Mouse (Mus musculus) heart, adult 2 months (tissue): ENCODE measurements around the gene Pnmal1. TPM values are rescaled to one million over a fixed set of nuclear protein-coding genes. Genes with fewer than 3 reads are reported as not detected.

ENCODE experiments used
- DNase-seq, 2 experiments: peaks; one replicate each; pipeline ENCODE4 v3.0.0; 2021
- H3K27ac ChIP-seq: fragments of 200-600 bp; 2 replicates; pipeline ENCODE4 v1.8.1; 2022
- H3K27me3 ChIP-seq: fragments of 200-500 bp; 2 replicates; pipeline ENCODE4 v1.6.1; 2012; ENCODE audit warnings: mild to moderate bottlenecking, low read length, inconsistent platforms, mixed read lengths; ENCODE audit not compliant: control insufficient read depth, insufficient read depth
- H3K36me3 ChIP-seq: fragments of 200-500 bp; 2 replicates; pipeline ENCODE4 v1.6.1; 2012; ENCODE audit warnings: low read length, inconsistent platforms; ENCODE audit not compliant: control insufficient read depth, insufficient read depth
- H3K4me1 ChIP-seq: fragments of 200-500 bp; 2 replicates; pipeline ENCODE4 v1.6.1; 2011; ENCODE audit warnings: low read length; ENCODE audit not compliant: control insufficient read depth, insufficient read depth
- H3K4me3 ChIP-seq: fragments of 200-600 bp; 2 replicates; pipeline ENCODE4 v1.8.1; 2022
- H3K79me2 ChIP-seq: fragments of 200-500 bp; replicated peaks from 2 replicates; pipeline ENCODE4 v1.6.1; 2012; ENCODE audit warnings: mild to moderate bottlenecking, inconsistent platforms, low read length, moderate library complexity, mixed read lengths; ENCODE audit not compliant: control insufficient read depth, insufficient read depth
- H3K9ac ChIP-seq: fragments of 200-500 bp; 2 replicates; pipeline ENCODE4 v1.6.1; 2012; ENCODE audit warnings: low read depth, mild to moderate bottlenecking, control low read depth, inconsistent platforms, low read length, mixed read lengths
- CTCF ChIP-seq: fragments of 200-600 bp; IDR thresholded peaks from 2 replicates; pipeline ENCODE4 v1.8.1; 2022; ENCODE audit warnings: antibody characterized with exemption, mild to moderate bottlenecking, moderate library complexity
- EP300 ChIP-seq: fragments of 200-500 bp; IDR thresholded peaks from 2 replicates; pipeline ENCODE4 v1.6.1; 2011; ENCODE audit warnings: low read depth, low read length, control low read depth; ENCODE audit not compliant: insufficient read depth
- POLR2A ChIP-seq: fragments of 200-500 bp; IDR thresholded peaks from 2 replicates; pipeline ENCODE4 v1.6.1; 2011; ENCODE audit warnings: mild to moderate bottlenecking, low read depth, low read length, control low read depth; ENCODE audit not compliant: insufficient read depth
- WGBS: fragments of 180-500 bp; shearing (Covaris S2); methylation state at CpG from one replicate; pipeline ENCODE4 v1.1.7; 2018; 5-methylcytosine and 5-hydroxymethylcytosine counted together
- intact Hi-C: fragments of 180-260 bp; cut with DNase I; formaldehyde crosslinking; loops from one replicate; pipeline ENCODE4 v1.15.1; 2025
- polyA plus RNA-seq: library from polyadenylated mRNA; depleted of rRNA; stranded (reverse); fragments of >200 nt; gene quantifications from 2 replicates; pipeline ENCODE4 v1.2.3, GENCODE M21; 2012
- total RNA-seq, 2 experiments: library from RNA; stranded (reverse); gene quantifications; 2 replicates each; pipeline ENCODE4 v1.2.3; 2021

Gene Pnmal1
- total and polyA plus RNA-seq, 3 experiments: 0.06 to 0.11 TPM; not detected in 1

DNA sequence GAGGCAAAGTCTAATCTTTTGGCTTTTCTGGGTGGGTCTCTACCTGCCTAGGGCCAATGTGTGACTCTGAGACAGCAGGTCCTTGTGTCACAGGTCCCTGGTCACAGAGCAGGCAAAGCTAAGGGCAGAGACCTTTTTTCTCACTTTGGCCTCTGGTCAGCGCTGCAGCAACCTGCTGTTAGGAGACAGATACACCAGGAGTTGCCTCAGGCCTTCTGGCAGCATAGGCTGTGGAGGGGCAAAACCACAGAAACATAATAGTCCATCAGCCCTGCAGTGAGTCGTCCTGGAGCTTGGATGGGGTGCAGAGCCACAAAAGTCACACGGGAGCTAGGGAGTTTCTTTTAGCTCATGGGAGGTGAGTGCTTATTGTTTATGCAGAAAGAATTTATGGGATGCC lies 40.8 kb upstream of the Pnmal1 start:
- Histone ChIP-seq H3K4me3 (no peak overlapping the region), H3K27ac (no peak overlapping the region), H3K4me1 (peaks cover 15% of the 10 kb centered on the region), H3K9ac (no peak overlapping the region), H3K36me3 (no peaks in the 10 kb centered on the region), H3K27me3 (no peaks in the 10 kb centered on the region), H3K79me2 (peaks cover 5% of the 10 kb centered on the region; the same call in 1 of the 2 replicates)
- 73% methylated on average over 3 of the region's 3 CpGs for WGBS
- no peak for DNase-seq
- intact Hi-C loops: no loop called here
- TF ChIP-seq EP300 (no peak), POLR2A (no peak), CTCF (no peak)

DNA sequence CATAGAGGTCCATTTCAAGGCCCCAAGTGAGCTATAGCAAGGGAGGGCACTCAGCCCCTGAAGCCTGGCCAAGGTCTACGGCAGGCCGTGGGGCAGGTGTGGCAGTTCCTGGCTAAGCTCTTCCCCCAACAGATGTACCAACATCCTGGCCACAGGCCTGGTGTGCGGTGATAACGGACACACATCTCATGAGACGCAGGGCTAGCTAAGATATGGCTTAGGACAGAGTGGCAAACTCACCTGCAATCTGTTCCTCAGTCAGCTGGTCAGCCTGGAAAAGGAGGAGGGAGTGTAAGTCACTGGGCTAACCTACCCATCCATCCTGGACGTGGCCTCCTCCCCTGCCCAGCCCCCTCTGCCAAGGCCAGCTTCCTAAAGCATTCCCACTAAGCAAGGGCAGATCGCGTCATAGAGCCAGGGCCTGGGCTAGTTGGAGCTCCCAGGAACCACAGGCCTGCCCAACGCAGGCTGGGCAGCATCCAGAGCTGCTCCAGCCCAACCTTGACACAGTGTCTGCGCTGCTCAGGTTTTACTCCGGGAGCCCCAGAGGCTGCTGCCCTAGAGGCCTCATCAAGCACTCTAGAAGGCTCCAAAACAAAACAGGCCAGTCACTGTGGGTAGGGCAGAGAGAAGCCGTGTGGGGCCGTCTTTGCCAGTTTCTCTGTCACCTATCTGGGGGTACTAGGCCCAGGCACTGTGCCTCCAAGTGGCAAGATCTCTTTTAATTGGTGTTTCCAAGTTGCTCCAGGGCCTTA lies 39.9 kb upstream of the Pnmal1 start:
- H3K4me1 ChIP-seq: peaks cover 15% of the 10 kb centered on the region
- DNase-seq: peak in 1 of 2 experiments; percentile 16
- WGBS: 60% methylated on average over 13 of the region's 13 CpGs
- no peaks in the 10 kb centered on the region for H3K36me3 ChIP-seq
- H3K79me2 ChIP-seq: peaks cover 5% of the 10 kb centered on the region; the same call in 1 of the 2 replicates
- 0 out of 2 replicates have a peak overlapping the region, but pooled peaks have one; percentile 2 for H3K9ac ChIP-seq
- H3K27ac ChIP-seq: no peak overlapping the region; the same call in 1 of the 2 replicates
- intact Hi-C loops: loop anchor here (10.0 kb wide), 1 partner anchor 305 kb away; the partner anchor contains the start of gene Arhgap35
- no peaks in the 10 kb centered on the region for H3K27me3 ChIP-seq
- TF ChIP-seq POLR2A: no peak
- TF ChIP-seq EP300: no peak
- no peak for TF ChIP-seq CTCF
- no peak overlapping the region for H3K4me3 ChIP-seq

DNA sequence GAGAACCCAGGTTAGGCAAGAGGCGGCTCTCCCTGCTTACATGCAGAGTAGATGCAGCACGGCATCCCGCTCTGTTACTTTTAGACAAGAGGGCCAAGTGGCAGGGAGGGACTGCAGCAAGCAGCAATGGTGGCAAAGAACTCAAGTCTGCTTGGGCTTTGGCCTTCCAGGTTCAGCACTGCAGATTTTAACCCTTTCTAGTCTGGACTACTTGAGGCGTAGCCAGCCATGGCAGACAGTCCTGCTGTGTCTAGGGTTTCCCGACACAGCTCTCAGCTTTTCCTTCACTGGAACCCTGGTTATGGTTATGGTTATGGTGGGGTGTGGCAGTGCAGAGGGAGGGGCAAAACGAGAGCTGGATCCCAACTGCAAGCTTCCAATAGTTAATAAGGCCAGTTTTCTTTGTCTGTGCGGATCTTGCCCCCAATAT lies 39.3 kb upstream of the Pnmal1 start:
- peaks cover 5% of the 10 kb centered on the region; the same call in 1 of the 2 replicates for H3K79me2 ChIP-seq
- DNase-seq: peak in 1 of 2 experiments; percentile 30
- H3K4me3 ChIP-seq: no peak overlapping the region
- H3K36me3 ChIP-seq: no peaks in the 10 kb centered on the region
- H3K4me1 ChIP-seq: peaks cover 15% of the 10 kb centered on the region
- 82% methylated on average over 7 of the region's 7 CpGs for WGBS
- intact Hi-C loops: loop anchor here (10.0 kb wide), 1 partner anchor 305 kb away; the partner anchor contains the start of gene Arhgap35
- H3K27ac ChIP-seq: no peak overlapping the region
- no peak overlapping the region for H3K9ac ChIP-seq
- TF ChIP-seq EP300 (no peak), CTCF (no peak), POLR2A (no peak)
- no peaks in the 10 kb centered on the region for H3K27me3 ChIP-seq

DNA sequence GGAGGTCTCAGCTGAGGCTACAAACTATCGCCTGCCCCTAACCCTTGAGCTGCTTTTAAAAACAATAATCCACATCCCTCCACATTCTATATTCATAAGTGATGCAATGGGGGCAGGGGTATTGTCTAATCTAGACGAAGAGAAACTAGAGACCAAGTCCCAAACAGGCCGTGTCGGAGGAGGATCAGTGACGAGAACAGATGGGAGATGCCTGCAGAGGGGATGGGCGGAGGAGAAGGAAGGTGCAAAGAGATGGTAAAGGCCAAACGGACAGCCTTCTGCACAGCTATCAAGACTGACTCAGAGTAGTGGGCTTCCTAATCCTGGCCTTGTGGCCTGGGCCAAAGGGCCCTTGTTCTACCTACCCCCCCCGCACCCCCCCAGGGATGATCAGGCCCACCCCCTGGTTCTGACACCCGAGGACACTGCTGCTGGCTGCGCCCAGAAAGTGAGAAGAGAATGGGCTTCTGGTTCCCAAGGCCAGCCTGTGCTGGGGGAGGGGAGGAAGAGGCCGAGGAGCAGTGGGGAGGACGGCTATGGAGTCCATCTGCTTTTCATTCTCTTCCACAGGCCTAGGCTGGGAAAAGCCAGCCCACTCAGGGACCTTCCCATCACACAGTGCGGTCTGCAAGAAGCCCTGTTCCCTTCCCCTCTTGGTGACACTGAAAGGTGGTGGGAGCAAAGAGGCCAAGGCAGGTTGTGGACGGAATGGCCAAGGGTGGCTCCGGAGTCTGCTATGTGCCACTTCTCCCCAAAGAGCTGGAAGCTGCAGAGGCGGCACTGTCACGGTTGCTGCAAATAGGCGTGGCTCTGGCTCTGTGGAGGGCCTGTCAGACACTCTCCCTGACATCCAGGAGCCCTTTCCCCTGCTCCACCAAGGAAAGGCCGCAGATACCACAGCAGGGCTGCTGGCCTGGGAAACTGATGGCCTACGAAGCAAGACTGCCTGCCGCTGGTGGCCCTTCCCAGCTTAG lies 38.4 kb upstream of the Pnmal1 start:
- intact Hi-C loops: loop anchor here (10.0 kb wide), 1 partner anchor 306 kb away; the partner anchor contains the start of gene Arhgap35
- H3K27me3 ChIP-seq: no peaks in the 10 kb centered on the region
- peak overlapping the region; percentile 12; the same call in 1 of the 2 replicates for H3K27ac ChIP-seq
- peak overlapping the region; percentile 16 for H3K9ac ChIP-seq
- DNase-seq: peak in 1 of 2 experiments; percentile 53
- H3K4me1 ChIP-seq: peaks cover 15% of the 10 kb centered on the region
- no peaks in the 10 kb centered on the region for H3K36me3 ChIP-seq
- peak overlapping the region; percentile 98; the same call in 1 of the 2 replicates for H3K4me3 ChIP-seq
- H3K79me2 ChIP-seq: peaks cover 5% of the 10 kb centered on the region; the same call in 1 of the 2 replicates
- TF ChIP-seq CTCF: no peak
- no peak for TF ChIP-seq POLR2A
- TF ChIP-seq EP300: no peak
- 53% methylated on average over 21 of the region's 21 CpGs for WGBS

DNA sequence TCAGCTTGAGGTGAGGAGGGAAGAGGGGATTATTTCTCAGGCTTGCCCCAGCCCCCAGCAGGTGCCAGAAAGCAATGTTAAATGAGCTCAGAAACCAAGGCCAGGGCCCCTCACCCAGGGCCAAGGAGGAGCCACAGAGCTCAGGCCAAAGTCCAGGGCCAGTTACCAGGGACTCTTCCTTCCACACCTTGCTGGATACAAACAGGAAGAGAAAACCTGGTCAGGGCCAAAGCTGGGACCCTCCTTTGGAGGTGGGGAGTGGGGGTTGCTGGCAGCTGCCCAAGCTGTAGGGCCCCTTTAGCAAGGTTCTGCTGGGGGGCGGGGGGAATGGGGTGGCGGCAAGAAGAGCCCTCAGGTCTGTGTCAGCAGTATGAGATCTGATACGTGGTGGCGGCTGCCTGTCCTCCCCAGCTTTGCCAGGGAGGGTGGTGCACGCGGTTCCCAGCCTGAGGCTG lies 37.6 kb upstream of the Pnmal1 start:
- H3K27ac ChIP-seq: peak overlapping the region; percentile 12; the same call in 1 of the 2 replicates
- peaks cover 15% of the 10 kb centered on the region for H3K4me1 ChIP-seq
- H3K9ac ChIP-seq: peak overlapping the region; percentile 35
- TF ChIP-seq POLR2A: no peak
- TF ChIP-seq EP300: no peak
- no peak for TF ChIP-seq CTCF
- 37% methylated on average over 6 of the region's 6 CpGs for WGBS
- H3K79me2 ChIP-seq: peaks cover 5% of the 10 kb centered on the region; the same call in 1 of the 2 replicates
- no peaks in the 10 kb centered on the region for H3K36me3 ChIP-seq
- H3K27me3 ChIP-seq: no peaks in the 10 kb centered on the region
- H3K4me3 ChIP-seq: peak overlapping the region; percentile 98; the same call in 1 of the 2 replicates
- no peak for DNase-seq
- intact Hi-C loops: loop anchor here (10.0 kb wide), 1 partner anchor 307 kb away; the partner anchor contains the start of gene Arhgap35
